Mouse (Mus musculus) midbrain, embryonic 15.5 days (tissue): ENCODE measurements at regions not wholly inside any gene's neighbourhood (a gene's known extent, or its start where the extent isn't known, plus 50 kb on each side); places are given as distances from the start of the nearest gene placed in this dataset.

Experiments used
- ATAC-seq: fragments of 200-750 bp; cut with Nextera tagmentation; replicated peaks from 2 replicates; pipeline ENCODE4 v1.8.0; 2017; ENCODE audit warnings: moderate TSS enrichment
- H3K27ac ChIP-seq: fragments of 300-500 bp; sonication (generic); 2 replicates; pipeline ENCODE4 v1.5.1; 2015; ENCODE audit warnings: mild to moderate bottlenecking, inconsistent platforms
- H3K27me3 ChIP-seq: fragments of 300-500 bp; sonication (generic); replicated peaks from 2 replicates; pipeline ENCODE4 v1.6.1; 2015; ENCODE audit warnings: inconsistent platforms
- H3K36me3 ChIP-seq: fragments of 300-500 bp; sonication (generic); replicated peaks from 2 replicates; pipeline ENCODE4 v1.6.1; 2015; ENCODE audit warnings: inconsistent platforms
- H3K4me1 ChIP-seq: fragments of 300-500 bp; sonication (generic); 2 replicates; pipeline ENCODE4 v1.6.1; 2015; ENCODE audit warnings: inconsistent platforms
- H3K4me2 ChIP-seq: fragments of 300-500 bp; sonication (generic); 2 replicates; pipeline ENCODE4 v1.6.1; 2015; ENCODE audit warnings: inconsistent platforms, mild to moderate bottlenecking, moderate library complexity
- H3K4me3 ChIP-seq: fragments of 300-500 bp; sonication (generic); 2 replicates; pipeline ENCODE4 v1.5.1; 2015; ENCODE audit warnings: mild to moderate bottlenecking, inconsistent platforms
- H3K9ac ChIP-seq: fragments of 300-500 bp; sonication (generic); 2 replicates; pipeline ENCODE4 v1.6.1; 2015; ENCODE audit warnings: mild to moderate bottlenecking, inconsistent platforms
- H3K9me3 ChIP-seq: fragments of 300-500 bp; sonication (generic); 2 replicates; pipeline ENCODE4 v1.6.1; 2016; ENCODE audit warnings: inconsistent platforms
- WGBS: fragments of 180-500 bp; shearing (Covaris S2); methylation state at CpG from one replicate; pipeline ENCODE4 v1.1.7; 2015; ENCODE audit warnings: mixed read lengths; 5-methylcytosine and 5-hydroxymethylcytosine counted together

DNA sequence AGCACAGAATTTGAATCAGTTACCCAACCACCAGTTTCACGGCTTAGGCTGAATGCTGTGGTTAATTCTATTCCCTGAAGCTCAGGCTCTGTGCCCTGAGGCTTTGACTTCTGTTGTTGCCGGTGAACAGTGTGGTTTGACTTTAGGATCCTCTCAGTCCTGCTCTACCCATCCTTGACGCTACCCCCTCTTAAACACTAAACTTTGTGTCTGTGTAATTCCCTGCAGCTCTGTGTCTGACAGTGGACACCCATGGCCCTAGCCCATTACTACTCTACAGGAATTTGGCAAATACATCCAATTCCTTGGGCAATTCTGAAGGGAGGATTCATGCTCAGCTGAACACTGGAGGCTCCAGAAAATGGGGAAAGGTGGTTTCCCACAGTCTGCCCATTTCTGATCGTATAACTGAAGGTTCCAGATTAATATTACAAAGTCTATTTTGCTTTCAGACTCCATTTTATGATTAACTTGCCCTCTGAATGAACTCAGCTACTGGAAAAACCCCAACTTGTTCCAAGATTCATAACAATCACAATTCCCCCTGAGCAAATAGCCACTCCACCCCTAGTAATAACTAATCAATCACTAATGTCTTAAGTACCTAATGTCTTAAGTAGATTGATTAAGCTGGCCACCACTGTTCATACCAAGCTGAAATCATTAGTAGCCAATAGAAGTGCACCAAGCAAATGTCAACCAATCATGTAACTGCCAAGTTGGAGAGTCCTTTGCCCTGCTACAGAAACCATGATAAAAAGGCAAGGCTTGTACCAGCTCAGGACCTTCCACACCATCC lies 182.6 kb downstream of the Ice1 start:
- no peak overlapping the region for H3K9ac ChIP-seq
- 76% methylated on average over 4 of the region's 4 CpGs for WGBS
- H3K4me1 ChIP-seq: no peaks in the 10 kb centered on the region
- H3K9me3 ChIP-seq: no peaks in the 10 kb centered on the region
- H3K27ac ChIP-seq: no peak overlapping the region
- no peak for ATAC-seq
- H3K4me2 ChIP-seq: no peak overlapping the region
- no peaks in the 10 kb centered on the region for H3K27me3 ChIP-seq
- no peaks in the 10 kb centered on the region for H3K36me3 ChIP-seq
- H3K4me3 ChIP-seq: no peak overlapping the region

DNA sequence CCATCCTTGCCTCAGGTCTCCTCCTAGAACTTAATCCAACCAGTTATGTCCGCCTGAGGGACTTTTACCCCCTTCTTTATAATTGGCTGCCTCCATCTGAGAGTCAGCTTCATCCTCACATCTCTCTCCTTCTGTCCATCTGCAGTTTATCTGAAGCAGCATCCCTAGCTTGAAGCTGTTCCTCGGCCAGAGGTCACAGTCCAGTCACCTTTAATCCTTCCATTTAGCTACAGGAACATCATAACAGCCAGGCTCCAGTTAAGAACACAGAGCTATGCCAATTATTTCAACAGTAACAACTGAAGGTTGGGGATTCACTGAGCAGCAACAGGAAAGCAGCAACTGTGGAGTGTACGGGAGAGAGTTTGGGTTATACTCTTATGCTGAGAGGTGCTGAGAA lies 179.0 kb downstream of the Ice1 start:
- H3K9me3 ChIP-seq: no peaks in the 10 kb centered on the region
- no peaks in the 10 kb centered on the region for H3K4me1 ChIP-seq
- H3K4me2 ChIP-seq: no peak overlapping the region
- no peaks in the 10 kb centered on the region for H3K36me3 ChIP-seq
- no peak overlapping the region for H3K27ac ChIP-seq
- H3K4me3 ChIP-seq: no peak overlapping the region
- H3K27me3 ChIP-seq: no peaks in the 10 kb centered on the region
- 71% methylated on average over 3 of the region's 3 CpGs for WGBS
- no peak overlapping the region for H3K9ac ChIP-seq
- no peak for ATAC-seq

DNA sequence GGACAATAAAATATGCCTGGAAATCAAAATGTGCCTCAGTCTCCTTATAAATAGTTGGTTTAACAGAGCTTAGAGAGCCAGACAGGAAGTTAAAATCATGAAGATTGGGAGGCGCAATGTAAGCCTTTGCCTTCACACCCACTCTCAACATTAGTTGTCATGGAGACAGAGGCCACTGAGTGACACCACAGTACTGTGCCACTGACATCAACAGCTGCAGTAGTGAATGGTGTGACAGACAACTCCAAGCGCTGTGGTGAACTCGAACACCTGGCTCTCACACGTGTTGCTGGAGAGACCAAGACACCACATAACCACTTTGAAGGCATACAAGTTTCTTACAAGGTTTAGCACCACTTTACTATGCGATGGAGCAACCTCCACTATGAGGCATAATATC lies 172.4 kb downstream of the Ice1 start:
- 0 out of 2 replicates have a peak, but pooled peaks cover 4% of the 10 kb centered on the region for H3K4me1 ChIP-seq
- no peak overlapping the region for H3K4me2 ChIP-seq
- H3K9me3 ChIP-seq: no peaks in the 10 kb centered on the region
- no peak for ATAC-seq
- no peak overlapping the region for H3K9ac ChIP-seq
- no peaks in the 10 kb centered on the region for H3K27me3 ChIP-seq
- H3K27ac ChIP-seq: no peak overlapping the region
- no peak overlapping the region for H3K4me3 ChIP-seq
- H3K36me3 ChIP-seq: no peaks in the 10 kb centered on the region
- 58% methylated on average over 5 of the region's 5 CpGs for WGBS

DNA sequence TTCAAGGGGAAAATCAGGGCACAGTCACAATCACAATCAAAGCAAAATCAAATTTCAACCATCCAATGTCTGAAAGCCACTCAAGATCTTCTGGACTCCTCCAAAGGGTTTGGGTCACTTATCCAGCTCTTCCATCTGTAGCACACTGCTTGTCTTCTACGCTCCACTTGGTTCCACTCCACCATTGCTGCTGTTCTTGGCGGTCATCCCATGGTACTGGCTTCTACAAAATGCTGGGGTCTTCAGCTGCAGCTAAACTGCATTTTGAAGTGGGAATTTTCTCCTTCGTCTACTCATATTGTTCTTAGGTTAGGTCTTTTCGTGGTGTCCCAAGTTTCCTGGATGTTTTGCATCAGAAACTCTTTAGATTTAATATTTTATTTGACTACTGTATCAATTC lies 162.7 kb downstream of the Ice1 start:
- no peaks in the 10 kb centered on the region for H3K36me3 ChIP-seq
- no peak for ATAC-seq
- H3K4me3 ChIP-seq: no peak overlapping the region
- H3K9me3 ChIP-seq: no peaks in the 10 kb centered on the region
- 90% methylated on average over 4 of the region's 4 CpGs for WGBS
- no peaks in the 10 kb centered on the region for H3K27me3 ChIP-seq
- no peaks in the 10 kb centered on the region for H3K4me1 ChIP-seq
- H3K4me2 ChIP-seq: no peak overlapping the region
- H3K9ac ChIP-seq: no peak overlapping the region
- H3K27ac ChIP-seq: no peak overlapping the region

DNA sequence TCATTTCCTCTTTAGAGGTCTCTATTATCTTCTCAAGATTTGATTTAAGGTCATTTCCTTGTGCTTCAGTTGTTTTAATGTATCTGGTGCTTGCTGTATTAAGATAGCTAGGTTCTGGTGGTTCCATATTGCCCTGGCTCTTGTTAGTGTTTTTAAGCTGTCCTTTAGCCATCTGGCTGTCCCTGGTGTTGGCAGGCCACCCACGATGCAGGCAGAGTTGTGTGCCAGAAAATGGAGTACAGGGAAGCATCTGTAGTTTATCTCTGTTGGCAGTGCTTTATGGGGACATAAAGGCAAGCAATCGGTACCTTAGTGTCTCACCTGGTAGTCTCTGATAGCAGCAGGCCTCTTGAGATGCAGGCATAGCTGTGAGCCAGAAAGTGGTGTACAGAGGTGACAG lies 162.1 kb downstream of the Ice1 start:
- no peak for ATAC-seq
- Histone ChIP-seq H3K4me2 (no peak overlapping the region), H3K9me3 (no peaks in the 10 kb centered on the region), H3K27ac (no peak overlapping the region), H3K27me3 (no peaks in the 10 kb centered on the region), H3K9ac (no peak overlapping the region), H3K4me3 (no peak overlapping the region), H3K4me1 (no peaks in the 10 kb centered on the region), H3K36me3 (no peaks in the 10 kb centered on the region)
- 88% methylated on average over 2 of the region's 2 CpGs for WGBS

DNA sequence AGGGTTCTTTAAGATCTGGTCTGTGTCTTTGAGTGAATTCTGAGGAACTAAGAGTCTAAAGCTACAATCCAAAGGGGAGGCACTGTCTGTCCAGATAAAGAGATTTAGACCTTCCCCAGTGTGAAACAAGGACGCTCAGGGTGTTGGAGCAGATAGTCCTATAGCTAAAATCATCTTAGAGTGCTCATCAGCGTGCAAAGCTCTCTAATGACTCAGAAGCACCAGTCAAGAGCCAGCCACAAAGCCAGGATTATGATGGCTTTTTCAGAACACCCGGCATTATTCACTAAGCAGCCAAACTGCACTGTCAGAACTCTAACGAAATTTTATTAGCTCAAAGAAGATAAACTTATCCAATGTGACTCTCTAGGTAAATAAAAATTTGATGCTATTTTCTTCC lies 138.1 kb downstream of the Ice1 start:
- Histone ChIP-seq H3K9ac (no peak overlapping the region), H3K4me1 (no peaks in the 10 kb centered on the region), H3K9me3 (no peaks in the 10 kb centered on the region), H3K4me3 (no peak overlapping the region), H3K27me3 (no peaks in the 10 kb centered on the region), H3K27ac (no peak overlapping the region), H3K4me2 (no peak overlapping the region), H3K36me3 (no peaks in the 10 kb centered on the region)
- 10% methylated on average over 4 of the region's 4 CpGs for WGBS
- ATAC-seq: no peak
